Mouse (Mus musculus): ENCODE measurements around the gene Lgr5.

The Lgr5 gene

GRCm38 (mm10) chr10:115437286-115437685 lies 150.3 kb downstream of the Lgr5 start:
- DNase-seq (ENCODE audit: extremely low read depth, low read depth) = no peak

GRCm38 (mm10) chr10:115425351-115425750 lies 162.2 kb downstream of the Lgr5 start:
- no peak for DNase-seq (ENCODE audit: extremely low read depth, low read depth)

DNA sequence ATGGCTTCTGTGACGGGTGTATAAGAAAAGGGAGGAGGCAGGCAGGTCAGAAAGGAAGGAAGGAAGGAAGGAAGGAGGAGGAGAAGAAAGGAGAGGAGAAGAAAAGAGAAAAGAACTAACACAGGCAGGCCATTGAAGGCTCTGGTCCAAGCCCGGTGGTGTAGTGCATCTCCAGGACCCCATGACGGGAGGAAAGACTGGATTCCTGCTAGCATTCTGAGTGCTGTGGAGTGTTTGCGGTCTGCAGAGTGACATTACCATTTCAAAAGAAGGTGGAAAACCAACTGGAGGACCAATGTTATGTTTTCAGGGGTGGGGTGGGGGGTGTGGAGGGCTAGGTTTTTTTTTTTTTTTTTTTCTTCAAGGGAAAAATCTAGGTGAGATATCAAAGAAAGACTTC lies 165.6 kb downstream of the Lgr5 start:
- no peak for DNase-seq (ENCODE audit: extremely low read depth, low read depth)

GRCm38 (mm10) chr10:115414056-115414455 lies 173.5 kb downstream of the Lgr5 start:
- no peak for DNase-seq (ENCODE audit: extremely low read depth, low read depth)

- no peak for DNase-seq (ENCODE audit: extremely low read depth, low read depth)
Observed at GRCm38 (mm10) chr10:115413496-115413895, 174.1 kb downstream of the Lgr5 start.

DNA sequence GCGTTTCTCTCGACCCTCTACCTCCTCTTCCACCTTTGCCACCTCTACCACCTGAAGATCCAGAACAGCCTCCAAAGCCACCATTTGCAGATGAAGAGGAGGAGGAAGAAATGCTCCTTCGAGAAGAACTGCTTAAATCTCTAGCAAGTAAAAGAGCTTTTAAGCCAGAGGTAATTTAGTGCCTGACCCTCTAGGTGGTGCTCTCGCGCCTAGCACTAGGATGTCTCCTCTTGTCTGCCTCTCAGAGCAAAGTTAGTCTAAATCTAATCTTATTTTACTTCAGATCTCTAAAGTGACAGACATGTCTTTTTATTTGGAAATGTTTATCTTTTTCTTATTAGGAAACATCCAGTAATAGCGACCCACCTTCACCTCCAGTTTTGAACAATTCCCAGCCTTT lies 181.2 kb downstream of the Lgr5 start:
- peak; percentile 42 for DNase-seq (ENCODE audit: extremely low read depth, low read depth)
